Mouse (Mus musculus): ENCODE measurements around the gene Setd6.

Gene Setd6

GRCm38 (mm10) chr8:95715676-95716531, at the start of gene Setd6:
Gene Setd6 (plus strand): TSS chr8:95715881.
- DNase-seq (ENCODE audit: extremely low read depth, low read depth, low spot score): peak; percentile 13

- no peak for DNase-seq (ENCODE audit: extremely low read depth, low read depth, low spot score)
These were observed 47.3 kb upstream of the Setd6 start for GRCm38 (mm10) chr8:95668163-95668958.

- no peak for DNase-seq (ENCODE audit: extremely low read depth, low read depth, low spot score)
These were observed 45.7 kb upstream of the Setd6 start for GRCm38 (mm10) chr8:95669967-95670366.

GRCm38 (mm10) chr8:95671861-95672260, 43.8 kb upstream of the Setd6 start:
- DNase-seq (ENCODE audit: extremely low read depth, low read depth, low spot score): no peak

DNA sequence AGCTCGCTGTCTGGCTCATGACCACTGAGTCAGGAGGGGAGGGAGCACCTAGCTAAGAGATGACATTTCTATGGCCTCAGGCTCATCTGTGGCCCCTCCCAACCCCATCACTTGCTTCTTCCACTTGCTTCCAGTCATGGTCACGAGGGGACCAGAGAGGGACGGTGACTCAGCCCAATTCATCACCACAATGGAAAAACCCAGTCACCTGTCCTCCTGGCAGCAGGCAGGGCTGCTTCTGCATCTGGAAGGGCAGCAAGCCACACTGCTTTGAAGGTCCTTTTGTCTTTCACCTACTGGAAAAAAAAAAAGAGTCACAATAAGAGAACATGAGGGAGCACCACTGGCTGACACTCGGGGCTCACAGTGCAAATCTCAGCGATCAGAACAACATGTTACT, 42.9 kb upstream of the Setd6 start:
- no peak for DNase-seq (ENCODE audit: extremely low read depth, low read depth, low spot score)

DNA sequence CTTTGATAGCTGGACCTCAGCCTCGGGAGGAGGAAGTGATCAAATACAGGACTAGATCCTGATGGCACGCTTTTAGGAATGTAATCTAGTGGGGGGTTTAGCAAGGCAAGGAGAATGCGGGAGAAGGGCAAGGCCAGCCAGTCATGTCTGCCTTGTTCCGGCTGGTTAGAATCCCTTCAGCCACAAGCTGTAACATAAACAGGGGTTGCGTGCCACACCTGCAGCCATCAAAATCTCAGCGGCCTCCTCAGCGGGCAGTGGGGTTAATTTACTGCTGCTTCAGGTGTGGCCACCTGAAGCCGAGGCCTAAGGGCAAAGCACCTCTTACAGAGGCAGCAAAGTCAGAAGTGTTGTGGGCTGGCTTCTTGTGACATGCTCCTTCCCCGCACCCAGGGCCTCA, 39.0 kb upstream of the Setd6 start, which contains the start of gene Ndrg4:
Gene Ndrg4, plus strand, starts transcription at position 350 of the 400 bp plus-strand sequence.
- no peak for DNase-seq (ENCODE audit: extremely low read depth, low read depth, low spot score)

GRCm38 (mm10) chr8:95677591-95678023, 38.1 kb upstream of the Setd6 start:
- no peak for DNase-seq (ENCODE audit: extremely low read depth, low read depth, low spot score)

- no peak for DNase-seq (ENCODE audit: extremely low read depth, low read depth, low spot score)
These were observed 37.6 kb upstream of the Setd6 start for GRCm38 (mm10) chr8:95678024-95678611.

DNA sequence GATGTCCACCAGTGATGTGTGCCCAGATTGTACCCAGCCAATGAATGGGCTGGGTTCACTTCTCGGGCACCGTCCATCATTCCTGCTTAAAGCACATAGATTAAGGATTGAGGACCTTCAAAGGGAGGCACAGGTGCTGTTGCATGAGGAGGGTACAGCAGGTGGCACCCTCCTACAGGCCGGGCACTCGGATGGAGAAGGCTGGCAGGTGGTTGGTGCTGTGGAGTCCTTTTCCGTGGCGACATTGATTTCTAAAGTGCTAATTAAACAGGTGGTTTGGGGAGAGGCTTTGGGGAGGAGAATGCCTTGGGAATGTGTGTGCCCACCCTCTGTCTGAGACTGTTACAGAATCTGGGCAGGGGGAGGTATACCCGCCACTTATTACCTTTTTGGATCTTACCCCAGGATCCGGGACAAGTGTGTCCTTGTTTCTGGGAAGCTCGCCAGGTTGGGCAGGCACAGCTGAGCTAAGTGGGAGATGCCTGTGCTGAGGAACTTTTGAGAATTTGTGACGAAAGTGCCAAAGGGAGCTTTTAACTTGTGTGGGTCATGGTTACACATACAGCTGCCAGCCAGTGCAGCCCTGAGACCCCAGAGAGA, 27.5 kb upstream of the Setd6 start:
- no peak for DNase-seq (ENCODE audit: extremely low read depth, low read depth, low spot score)

GRCm38 (mm10) chr8:95690929-95691541, 24.6 kb upstream of the Setd6 start:
- DNase-seq (ENCODE audit: extremely low read depth, low read depth, low spot score): no peak

- no peak for DNase-seq (ENCODE audit: extremely low read depth, low read depth, low spot score)
These were observed 21.1 kb upstream of the Setd6 start for GRCm38 (mm10) chr8:95694631-95695030.

- no peak for DNase-seq (ENCODE audit: extremely low read depth, low read depth, low spot score)
These were observed 19.0 kb upstream of the Setd6 start for GRCm38 (mm10) chr8:95696661-95697060.

DNA sequence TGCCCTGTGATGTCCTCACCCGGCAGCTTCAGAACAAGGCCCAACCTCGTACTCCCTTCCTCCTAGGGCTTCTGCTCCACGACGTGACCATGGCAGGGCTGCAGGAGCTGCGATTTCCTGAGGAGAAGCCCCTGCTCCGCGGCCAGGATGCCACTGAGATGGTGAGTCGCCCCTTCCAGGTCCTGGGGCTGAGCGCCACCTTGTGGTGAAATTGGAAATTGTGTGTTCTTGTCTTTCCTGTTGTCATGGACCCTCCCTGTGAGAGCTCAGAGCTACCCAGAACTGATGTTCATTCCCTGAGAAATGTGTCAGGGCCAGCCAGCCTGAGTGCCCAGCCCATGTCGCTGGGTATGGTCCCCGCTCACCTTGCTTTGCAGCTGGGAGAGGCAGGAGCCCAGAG, 18.6 kb upstream of the Setd6 start:
- DNase-seq (ENCODE audit: extremely low read depth, low read depth, low spot score): no peak

- DNase-seq (ENCODE audit: extremely low read depth, low read depth, low spot score): no peak
These were observed 17.5 kb upstream of the Setd6 start for GRCm38 (mm10) chr8:95698179-95698578.

- no peak for DNase-seq (ENCODE audit: extremely low read depth, low read depth, low spot score)
These were observed 15.4 kb upstream of the Setd6 start for GRCm38 (mm10) chr8:95700282-95700681.

DNA sequence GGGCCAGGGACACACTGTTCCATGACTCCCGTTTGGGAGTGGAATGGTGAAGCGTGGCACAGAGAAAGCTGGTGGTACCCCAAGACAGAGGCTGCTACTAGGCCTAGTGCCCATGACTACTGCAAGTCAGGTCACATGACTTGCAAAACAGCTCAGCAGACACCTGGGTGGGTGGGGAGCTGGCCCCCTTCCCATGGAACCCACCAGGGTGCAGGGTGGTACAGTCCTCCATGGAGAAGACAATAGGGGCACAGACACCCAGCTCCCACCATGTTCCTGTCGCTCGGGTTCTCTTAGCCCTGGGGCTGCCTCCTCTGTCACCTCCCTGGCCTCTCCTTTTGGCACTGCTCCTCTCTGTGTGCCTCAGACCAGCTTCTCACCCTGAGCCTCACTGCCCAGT, 13.9 kb upstream of the Setd6 start:
- no peak for DNase-seq (ENCODE audit: extremely low read depth, low read depth, low spot score)

DNA sequence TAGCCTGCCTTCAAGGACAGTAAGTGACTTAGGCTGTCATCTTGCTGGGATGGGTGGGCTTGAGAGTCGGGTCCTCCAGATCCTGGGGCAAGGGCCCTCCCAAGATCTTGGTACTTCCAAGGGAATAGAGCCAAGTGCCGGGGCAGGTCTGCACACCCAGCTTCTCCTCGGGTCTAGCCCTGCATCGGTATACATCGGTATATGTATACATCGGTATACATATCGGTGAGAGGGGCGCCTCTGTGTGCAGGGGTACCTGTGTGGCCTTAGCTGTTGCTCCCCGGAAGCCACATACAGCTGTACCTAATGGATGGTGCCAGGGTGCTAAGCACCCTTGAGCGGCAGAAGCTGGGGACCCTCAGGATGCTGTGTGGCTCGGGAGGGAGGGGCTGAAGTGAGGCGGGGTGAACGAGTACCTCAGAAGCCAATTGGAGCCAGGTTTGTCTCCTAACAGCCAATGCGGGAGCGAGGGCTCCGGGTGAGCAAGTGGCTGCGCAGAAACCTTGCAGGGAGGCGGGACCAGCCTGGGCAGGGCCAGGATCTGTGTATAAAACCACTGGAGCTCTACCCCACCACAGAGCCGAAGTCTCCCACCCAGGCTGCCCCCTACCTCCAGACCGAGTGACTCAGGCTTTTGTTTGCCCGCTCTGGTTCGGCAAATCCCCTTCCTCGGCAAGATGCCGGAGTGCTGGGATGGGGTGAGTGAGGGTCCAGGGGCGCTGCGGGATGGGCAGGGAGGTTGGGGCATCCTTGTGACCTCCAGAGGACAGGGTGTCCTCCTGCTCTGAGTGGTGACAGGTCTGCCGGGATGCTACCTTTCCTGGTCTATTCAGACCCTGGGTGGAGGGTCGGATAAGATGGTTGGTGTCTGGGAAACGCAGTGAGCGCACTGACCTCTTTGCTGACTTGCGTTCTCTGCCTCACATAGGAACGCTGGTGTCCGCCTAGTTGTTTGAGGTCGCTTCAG, 12.9 kb upstream of the Setd6 start:
- no peak for DNase-seq (ENCODE audit: extremely low read depth, low read depth, low spot score)

DNA sequence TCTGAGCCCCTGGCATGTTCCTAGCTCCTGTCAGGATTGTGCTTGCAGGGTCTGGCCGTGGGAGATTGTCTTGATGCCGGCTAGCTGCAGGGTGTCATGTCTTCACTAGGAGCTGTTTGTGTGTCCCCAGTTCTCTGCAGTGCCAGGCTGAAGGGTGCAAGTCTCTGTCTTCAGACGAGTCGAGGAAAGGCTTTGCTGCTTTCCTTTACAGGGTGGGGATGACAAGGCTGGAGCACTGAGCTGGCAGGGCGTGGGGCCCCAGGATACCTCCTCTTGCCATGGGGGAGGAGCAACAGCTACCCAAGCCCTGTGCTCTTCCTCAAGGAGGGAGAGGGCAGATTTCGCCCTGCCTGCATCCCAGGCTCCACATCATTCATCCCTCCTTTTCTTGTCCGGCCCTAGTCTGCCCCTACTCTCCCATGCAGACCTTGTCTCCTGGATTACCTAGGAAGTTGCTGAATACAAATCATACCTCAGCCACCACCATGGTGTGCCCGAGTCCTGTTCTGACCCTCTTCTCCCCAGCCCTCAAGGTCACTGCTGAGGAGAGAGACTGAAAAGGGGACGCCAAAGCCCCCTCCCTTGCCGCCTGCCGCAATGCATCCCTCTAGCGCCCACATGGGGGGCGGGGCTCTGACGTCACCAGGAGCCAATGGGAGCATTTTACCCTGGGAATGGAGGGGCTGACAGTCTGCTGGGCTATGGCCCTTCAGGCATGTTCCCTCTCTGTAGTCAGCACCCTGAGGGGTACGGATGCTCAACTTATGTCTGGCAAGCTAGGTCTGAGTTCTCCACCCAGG, 12.0 kb upstream of the Setd6 start:
- no peak for DNase-seq (ENCODE audit: extremely low read depth, low read depth, low spot score)

GRCm38 (mm10) chr8:95704538-95704937, 11.1 kb upstream of the Setd6 start:
- no peak for DNase-seq (ENCODE audit: extremely low read depth, low read depth, low spot score)

Data from fat pad, adult 2 months (tissue).